ENCODE assay signal across 10 mouse cellular contexts in genomic region chr9:79439233-79439960, GRCm38 (mm10).
DNase-seq lines count a peak whose midpoint lies in the region; ATAC-seq and TF ChIP-seq lines count a peak whose summit lies in the region.
"Had no signal": no experiment of that assay in that cellular context is flagged by ENCODE, and none has a peak within 500 bp of the region (broad histone marks: within the 10 kb centered on the region; RNA-seq: fewer than 3 reads in every experiment).

No protein-coding gene starts in this region.

- no peaks in the 10 kb centered on the region for H3K9me3 ChIP-seq in forebrain, embryonic 14.5 days (replicated peaks; ENCODE audit: control insufficient read depth, low read length)
- no peaks in the 10 kb centered on the region for H3K9me3 ChIP-seq in forebrain, postnatal 0 days (ENCODE audit: low read length)
- H3K9me3 ChIP-seq in lung, embryonic 16.5 days (ENCODE audit: control insufficient read depth, low read length) = no peaks in the 10 kb centered on the region
- H3K9me3 ChIP-seq: liver, embryonic 12.5 days had no signal

- H3K27ac ChIP-seq in forebrain, embryonic 14.5 days (ENCODE audit: low read depth, low read length) = no peak overlapping the region
- no peak overlapping the region for H3K27ac ChIP-seq in forebrain, postnatal 0 days (ENCODE audit: low read depth, low read length)
- no peak overlapping the region for H3K27ac ChIP-seq in lung, embryonic 16.5 days (ENCODE audit: low read length)
- H3K27ac ChIP-seq: liver, embryonic 12.5 days had no signal

- H3K4me2 ChIP-seq in forebrain, embryonic 14.5 days (ENCODE audit: low read length) = no peak overlapping the region
- no peak overlapping the region for H3K4me2 ChIP-seq in forebrain, postnatal 0 days (ENCODE audit: low read depth)
- peak overlapping the region; percentile 14; the same call in 1 of the 2 replicates for H3K4me2 ChIP-seq in lung, embryonic 16.5 days (ENCODE audit: low read depth, low read length)
- H3K4me2 ChIP-seq: liver, embryonic 12.5 days had no signal

- 59% methylated on average over 11 of the region's 11 CpGs for WGBS in forebrain, embryonic 14.5 days
- 52% methylated on average over 11 of the region's 11 CpGs for WGBS in forebrain, postnatal 0 days
- WGBS in lung, embryonic 16.5 days = 34% methylated on average over 11 of the region's 11 CpGs
- 34% methylated on average over 11 of the region's 11 CpGs for whole genome bisulfite sequencing in lung, adult 2 months

- no peak overlapping the region for H3K4me3 ChIP-seq in forebrain, embryonic 14.5 days (ENCODE audit: low read depth, low read length)
- no peak overlapping the region for H3K4me3 ChIP-seq in forebrain, postnatal 0 days (ENCODE audit: low read depth, low read length)
- no peak overlapping the region for H3K4me3 ChIP-seq in lung, embryonic 16.5 days (ENCODE audit: low read length)
- H3K4me3 ChIP-seq in lung, adult 2 months (replicated peaks; ENCODE audit: extremely low read depth, low read depth, low read length) = no peak overlapping the region
- H3K4me3 ChIP-seq: liver, embryonic 12.5 days had no signal

- no peaks in the 10 kb centered on the region for H3K36me3 ChIP-seq in forebrain, embryonic 14.5 days (ENCODE audit: control insufficient read depth, insufficient read depth, low read length)
- no peaks in the 10 kb centered on the region for H3K36me3 ChIP-seq in forebrain, postnatal 0 days (ENCODE audit: insufficient read depth)
- H3K36me3 ChIP-seq in lung, embryonic 16.5 days (ENCODE audit: control insufficient read depth, insufficient read depth, low read length) = no peaks in the 10 kb centered on the region
- H3K36me3 ChIP-seq: liver, embryonic 12.5 days had no signal

- ATAC-seq in forebrain, embryonic 14.5 days = no peak
- ATAC-seq in forebrain, postnatal 0 days = no peak
- ATAC-seq in lung, embryonic 16.5 days (ENCODE audit: low read depth) = no peak
- no peak for ATAC-seq in erythroblast, adult 5-6 weeks (replicated peaks; ENCODE audit: low FRiP score, poor library complexity, severe bottlenecking)
- ATAC-seq in cerebellum, adult (ENCODE audit: insufficient number of reproducible peaks, low FRiP score, low TSS enrichment) = no peak
- ATAC-seq: liver, embryonic 12.5 days had no signal

- no peak overlapping the region for H3K9ac ChIP-seq in forebrain, embryonic 14.5 days (ENCODE audit: low read length)
- no peak overlapping the region for H3K9ac ChIP-seq in forebrain, postnatal 0 days
- H3K9ac ChIP-seq in lung, embryonic 16.5 days (ENCODE audit: low read length) = no peak overlapping the region
- H3K9ac ChIP-seq: liver, embryonic 12.5 days had no signal

- no peak for TF ChIP-seq CTCF in forebrain, postnatal 0 days (IDR thresholded peaks at IDR 0.05; ENCODE audit: low read depth)
- TF ChIP-seq CTCF in lung, adult 2 months (IDR thresholded peaks at IDR 0.05; ENCODE audit: insufficient read depth, low read length) = no peak

- TF ChIP-seq POLR2A in lung, adult 2 months (IDR thresholded peaks at IDR 0.05; ENCODE audit: borderline replicate concordance, extremely low read depth, low read depth, low read length) = no peak

- H3K4me1 ChIP-seq in forebrain, embryonic 14.5 days (ENCODE audit: control insufficient read depth, insufficient read depth, low read length) = no peaks in the 10 kb centered on the region
- no peaks in the 10 kb centered on the region for H3K4me1 ChIP-seq in forebrain, postnatal 0 days (ENCODE audit: insufficient read depth)
- H3K4me1 ChIP-seq in lung, embryonic 16.5 days (replicated peaks; ENCODE audit: control insufficient read depth, insufficient read depth, low read length) = no peaks in the 10 kb centered on the region
- H3K4me1 ChIP-seq in lung, adult 2 months (ENCODE audit: control insufficient read depth, insufficient read depth, low read length) = no peaks in the 10 kb centered on the region
- H3K4me1 ChIP-seq: liver, embryonic 12.5 days had no signal

- no peaks in the 10 kb centered on the region for H3K27me3 ChIP-seq in forebrain, embryonic 14.5 days (replicated peaks; ENCODE audit: control insufficient read depth, insufficient read depth, low read length)
- H3K27me3 ChIP-seq in forebrain, postnatal 0 days (ENCODE audit: insufficient read depth, low read length) = no peaks in the 10 kb centered on the region
- no peaks in the 10 kb centered on the region for H3K27me3 ChIP-seq in lung, embryonic 16.5 days (ENCODE audit: control insufficient read depth, insufficient read depth, low read depth, low read length)
- H3K27me3 ChIP-seq: liver, embryonic 12.5 days had no signal

- DNase-seq in forebrain, embryonic 14.5 days (ENCODE audit: low spot score) = peak; percentile 13
- no peak for DNase-seq in forebrain, postnatal 0 days
- DNase-seq in lung, adult 2 months = no peak
- peak; percentile 1 for DNase-seq in kidney, postnatal 14 days
- no peak for DNase-seq in urinary bladder, postnatal 14 days (ENCODE audit: low spot score)
- DNase-seq: lung, postnatal 4 days had no signal

Comparison
In these comparisons a context has a peak if more than half of its experiments do, and no peak if none do; other contexts are left out.
1. DNase-seq: peak in forebrain, embryonic 14.5 days (single experiment) and kidney, postnatal 14 days (single experiment); none in forebrain, postnatal 0 days (single experiment), lung, adult 2 months (single experiment) and urinary bladder, postnatal 14 days (single experiment).